Comparison of ENCODE assay signal across 8 mouse cellular contexts in genomic region chr2:168170167-168170685, GRCm38 (mm10). TPM values are rescaled to one million over a fixed set of nuclear protein-coding genes. Genes with fewer than 3 reads are reported as not detected.
DNase-seq lines count a peak whose midpoint lies in the region; ATAC-seq lines count a peak whose summit lies in the region.

No protein-coding gene starts in this region.

- 0 out of 2 replicates have a peak, but pooled peaks have one; percentile 27 for ATAC-seq in embryonic facial prominence, embryonic 13.5 days (ENCODE audit: insufficient number of reproducible peaks, insufficient read depth, low FRiP score, low TSS enrichment, low read depth)
- peak; percentile 44; the same call in 1 of the 2 replicates for ATAC-seq in heart, embryonic 13.5 days (ENCODE audit: extremely low read depth, insufficient number of reproducible peaks, low FRiP score, low TSS enrichment)
- peak; percentile 88 for ATAC-seq in kidney, embryonic 15.5 days (replicated peaks; ENCODE audit: low FRiP score)

- no peak overlapping the region for H3K4me3 ChIP-seq in embryonic facial prominence, embryonic 13.5 days
- peak overlapping the region; percentile 39 for H3K4me3 ChIP-seq in heart, embryonic 13.5 days
- H3K4me3 ChIP-seq in kidney, embryonic 15.5 days (replicated peaks): peak overlapping the region; percentile 27

- no peaks in the 10 kb centered on the region for H3K9me3 ChIP-seq in embryonic facial prominence, embryonic 13.5 days
- H3K9me3 ChIP-seq in heart, embryonic 13.5 days: no peaks in the 10 kb centered on the region
- no peaks in the 10 kb centered on the region for H3K9me3 ChIP-seq in kidney, embryonic 15.5 days (replicated peaks)

- no peaks in the 10 kb centered on the region for H3K27me3 ChIP-seq in embryonic facial prominence, embryonic 13.5 days
- no peaks in the 10 kb centered on the region for H3K27me3 ChIP-seq in heart, embryonic 13.5 days (replicated peaks)
- H3K27me3 ChIP-seq in kidney, embryonic 15.5 days: no peaks in the 10 kb centered on the region

- peaks cover 55% of the 10 kb centered on the region for H3K4me1 ChIP-seq in embryonic facial prominence, embryonic 13.5 days
- peaks cover 42% of the 10 kb centered on the region for H3K4me1 ChIP-seq in heart, embryonic 13.5 days
- peaks cover 48% of the 10 kb centered on the region for H3K4me1 ChIP-seq in kidney, embryonic 15.5 days

- H3K36me3 ChIP-seq in embryonic facial prominence, embryonic 13.5 days: peaks cover 16% of the 10 kb centered on the region; the same call in 1 of the 2 replicates
- peaks cover 17% of the 10 kb centered on the region for H3K36me3 ChIP-seq in heart, embryonic 13.5 days
- peaks cover 13% of the 10 kb centered on the region; the same call in 1 of the 2 replicates for H3K36me3 ChIP-seq in kidney, embryonic 15.5 days

- H3K9ac ChIP-seq in embryonic facial prominence, embryonic 13.5 days: no peak overlapping the region
- H3K9ac ChIP-seq in heart, embryonic 13.5 days: peak overlapping the region; percentile 76
- peak overlapping the region; percentile 33 for H3K9ac ChIP-seq in kidney, embryonic 15.5 days

- peak overlapping the region; percentile 48 for H3K4me2 ChIP-seq in embryonic facial prominence, embryonic 13.5 days
- H3K4me2 ChIP-seq in heart, embryonic 13.5 days: peak overlapping the region; percentile 67
- peak overlapping the region; percentile 56 for H3K4me2 ChIP-seq in kidney, embryonic 15.5 days

- WGBS in embryonic facial prominence, embryonic 13.5 days: 10% methylated on average over 13 of the region's 13 CpGs
- WGBS in heart, embryonic 13.5 days: 4% methylated on average over 13 of the region's 13 CpGs
- WGBS in kidney, embryonic 15.5 days: 12% methylated on average over 13 of the region's 13 CpGs

- peak; percentile 18 to 35 for DNase-seq in left cerebral cortex, postnatal 14 days (ENCODE audit: low spot score in 2 of 2)
- no peak for DNase-seq in left cerebral cortex, postnatal 36 days (ENCODE audit: low spot score in 2 of 2)
- DNase-seq in lung, postnatal 14 days: peak; percentile 73
- DNase-seq in retina, embryonic 14.5 days (ENCODE audit: low spot score): peak; percentile 55
- DNase-seq in layer of hippocampus, adult 18-20 months (ENCODE audit: low spot score in 2 of 2): no peak

- intact Hi-C loops in left cerebral cortex, postnatal 14 days (cut with DNase I): no loop called here
- intact Hi-C loops in left cerebral cortex, postnatal 36 days (cut with DNase I): no loop called here

- H3K27ac ChIP-seq in embryonic facial prominence, embryonic 13.5 days: peak overlapping the region; percentile 94
- H3K27ac ChIP-seq in heart, embryonic 13.5 days (replicated peaks): peak overlapping the region; percentile 85
- H3K27ac ChIP-seq in kidney, embryonic 15.5 days: peak overlapping the region; percentile 93

RNA-seq across cellular contexts. Expression of gene Adnp, which starts 36.7 kb away (rescaled TPM):
- total RNA-seq in left cerebral cortex, postnatal 14 days (2021): 100 to 1,000 TPM in 1 of 2 experiments, 10 to 100 TPM in 1; 99.0 to 106 TPM
- 10 to 100 TPM; 80.9 to 85.3 TPM for total RNA-seq in left cerebral cortex, postnatal 36 days (2021)
- 3.1 and 3.9 TPM in 2 replicates for polyA plus RNA-seq in embryonic facial prominence, embryonic 13.5 days (2015; fragmentation: Nextera tagmentation; extraction: Ambion mirVana)
- polyA plus RNA-seq in heart, embryonic 13.5 days (2015; fragmentation: Nextera tagmentation; extraction: Ambion mirVana): 1.8 TPM in 2 replicates
- polyA plus RNA-seq in kidney, embryonic 15.5 days (2015; fragmentation: Nextera tagmentation; extraction: Ambion mirVana): 1.5 and 4.1 TPM in 2 replicates
- 10 to 100 TPM; 82.7 to 90.3 TPM for total RNA-seq in layer of hippocampus, adult 18-20 months (2021)

RNA-seq across cellular contexts. Expression of gene Gm20716, which starts 59.9 kb away (rescaled TPM):
- 10 to 100 TPM; 25.5 to 31.8 TPM for total RNA-seq in left cerebral cortex, postnatal 14 days (2021)
- 10 to 100 TPM; 25.8 to 37.3 TPM for total RNA-seq in left cerebral cortex, postnatal 36 days (2021)
- polyA plus RNA-seq in embryonic facial prominence, embryonic 13.5 days (2015; fragmentation: Nextera tagmentation; extraction: Ambion mirVana): 26.0 and 29.3 TPM in 2 replicates
- 11.7 and 12.3 TPM in 2 replicates for polyA plus RNA-seq in heart, embryonic 13.5 days (2015; fragmentation: Nextera tagmentation; extraction: Ambion mirVana)
- polyA plus RNA-seq in kidney, embryonic 15.5 days (2015; fragmentation: Nextera tagmentation; extraction: Ambion mirVana): 19.3 and 19.5 TPM in 2 replicates
- total RNA-seq in layer of hippocampus, adult 18-20 months (2021): 10 to 100 TPM; 24.7 to 31.3 TPM

Comparison
In these comparisons a context has a peak if more than half of its experiments do, and no peak if none do; other contexts are left out.
1. DNase-seq: peak in left cerebral cortex, postnatal 14 days (2 of 2), lung, postnatal 14 days (single experiment) and retina, embryonic 14.5 days (single experiment); none in left cerebral cortex, postnatal 36 days (0 of 2) and layer of hippocampus, adult 18-20 months (0 of 2).
2. ATAC-seq: peak in every context shown above with its lines; median percentile 88 in kidney, embryonic 15.5 days; 44 in heart, embryonic 13.5 days; 27 in embryonic facial prominence, embryonic 13.5 days.
3. Peak in every context shown above with its lines, with median percentiles within 50 percentile points of each other: H3K27ac ChIP-seq and H3K4me2 ChIP-seq.